Mouse (Mus musculus) embryonic fibroblast, embryonic 13.5 days (primary cell): ENCODE measurements around the gene Vezf1.

Experiments used
- CTCF ChIP-seq: IDR thresholded peaks from 2 replicates; pipeline ENCODE4 v1.5.1; 2011; ENCODE audit warnings: mild to moderate bottlenecking, control low read depth, low read length, moderate library complexity, borderline replicate concordance; ENCODE audit not compliant: insufficient read depth
- POLR2A ChIP-seq: IDR thresholded peaks from 2 replicates; pipeline ENCODE4 v1.6.1; 2011; ENCODE audit warnings: low read depth, mild to moderate bottlenecking, control low read depth, low read length, moderate library complexity

DNA sequence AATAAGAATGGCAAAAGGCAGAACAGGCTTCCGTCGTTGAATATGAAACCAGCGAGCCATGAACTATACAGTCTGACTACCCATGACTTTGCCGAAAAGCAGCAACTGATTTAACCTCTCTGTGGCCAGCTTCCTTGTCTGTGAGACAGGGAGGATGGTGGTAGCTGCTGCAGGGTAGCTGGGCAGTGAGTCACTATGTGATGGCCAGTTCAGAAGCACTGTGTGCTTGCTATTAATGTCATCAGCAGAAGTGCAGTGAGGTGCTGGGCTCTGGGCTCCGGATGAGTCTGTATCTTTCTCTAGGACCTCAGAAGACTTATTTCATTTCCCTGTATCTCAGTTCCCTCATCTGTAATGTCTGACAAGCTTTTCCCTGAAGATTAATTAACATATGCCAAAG lies 22.2 kb downstream of the Vezf1 start:
- TF ChIP-seq CTCF, result no peak
- no peak for TF ChIP-seq POLR2A
